Mouse (Mus musculus) testis, adult 2 months (tissue): ENCODE data around the gene Gm4307.
"Not testable (repeated sequence)": the region's sequence is repeated elsewhere in the genome, so short reads cannot be mapped to it uniquely, and the experiment has no call there.

Experiments used
- CTCF ChIP-seq: fragments of 200-500 bp; IDR thresholded peaks from 2 replicates; pipeline ENCODE4 v1.5.1; 2012; ENCODE audit warnings: low read depth, mild to moderate bottlenecking, inconsistent platforms, low read length, moderate library complexity; ENCODE audit not compliant: control insufficient read depth, insufficient read depth, insufficient replicate concordance
- POLR2A ChIP-seq: fragments of 200-500 bp; IDR thresholded peaks from 2 replicates; pipeline ENCODE4 v1.6.1; 2012; ENCODE audit warnings: low read depth, mild to moderate bottlenecking, inconsistent platforms, low read length, moderate library complexity; ENCODE audit not compliant: control insufficient read depth

- TF ChIP-seq CTCF, POLR2A: not testable (repeated sequence)
These were observed 4.3 kb upstream of the Gm4307 start for GRCm38 (mm10) chr10:100356841-100357240.
